Mouse (Mus musculus): ENCODE data around the gene Nlrp4a.
"Not testable (repeated sequence)": the region's sequence is repeated elsewhere in the genome, so short reads cannot be mapped to it uniquely, and the experiment has no call there.

The Nlrp4a gene

DNA sequence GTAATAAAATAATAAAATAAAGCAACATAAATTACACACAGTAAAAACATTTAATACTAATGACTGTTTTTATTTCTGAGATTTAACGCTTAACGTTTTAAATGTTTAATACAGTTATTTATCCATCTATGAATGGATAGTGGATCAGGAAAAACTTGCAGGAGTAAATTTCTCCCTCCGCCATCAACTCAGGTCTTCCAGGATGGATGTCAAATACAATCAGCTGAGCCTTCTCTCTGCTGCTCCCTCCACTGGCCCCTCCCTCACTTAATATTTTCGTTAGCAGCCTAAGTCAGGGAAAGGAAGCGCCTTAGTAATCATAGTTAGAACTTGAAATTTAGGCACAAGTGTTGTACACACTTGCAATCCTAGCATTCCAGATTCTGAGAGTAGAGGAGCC lies at the start of gene Nlrp4a:
Nlrp4a (plus strand) TSS at position 301 of the 400 bp plus-strand sequence.
- DNase-seq: no peak

DNA sequence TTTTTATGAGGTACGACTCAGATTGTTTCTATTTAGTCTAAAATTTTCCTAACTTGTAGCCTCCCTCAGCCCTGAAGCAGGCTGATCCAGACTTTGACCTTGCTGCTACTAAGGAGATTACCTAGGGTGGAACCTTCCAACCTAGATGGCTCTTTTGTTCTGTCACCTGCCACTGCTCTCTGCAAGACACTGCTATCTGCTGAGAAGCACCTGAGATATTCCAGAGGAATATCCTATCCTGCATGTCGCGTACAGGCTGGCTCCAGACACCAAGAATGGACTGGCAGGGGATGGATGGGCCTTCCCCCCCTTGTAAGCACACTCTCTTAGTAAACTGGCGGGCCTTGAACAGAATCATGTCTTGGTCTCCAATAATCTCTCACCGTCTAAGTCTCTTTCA lies 48.2 kb upstream of the Nlrp4a start:
- not testable (repeated sequence) for DNase-seq

DNA sequence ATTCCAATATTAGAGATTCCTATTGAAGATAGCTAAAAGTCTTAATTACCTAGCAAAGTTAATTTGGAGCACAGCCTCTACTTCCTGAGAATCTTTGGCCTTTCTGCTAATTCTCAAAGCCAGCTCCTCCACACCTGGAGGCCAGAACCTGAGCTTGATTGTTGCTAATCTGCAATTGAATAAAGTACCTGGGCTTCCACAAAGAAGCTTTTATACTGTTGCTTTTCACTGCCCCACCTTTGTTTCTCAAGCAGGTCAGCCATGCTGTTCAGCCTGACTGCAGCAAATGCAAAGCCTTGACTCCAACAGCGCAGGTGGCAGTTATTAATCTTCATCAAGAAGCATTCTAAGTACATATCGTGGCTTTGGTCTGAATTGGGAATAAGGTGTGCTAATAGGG lies 43.8 kb upstream of the Nlrp4a start:
- not testable (repeated sequence) for DNase-seq

DNA sequence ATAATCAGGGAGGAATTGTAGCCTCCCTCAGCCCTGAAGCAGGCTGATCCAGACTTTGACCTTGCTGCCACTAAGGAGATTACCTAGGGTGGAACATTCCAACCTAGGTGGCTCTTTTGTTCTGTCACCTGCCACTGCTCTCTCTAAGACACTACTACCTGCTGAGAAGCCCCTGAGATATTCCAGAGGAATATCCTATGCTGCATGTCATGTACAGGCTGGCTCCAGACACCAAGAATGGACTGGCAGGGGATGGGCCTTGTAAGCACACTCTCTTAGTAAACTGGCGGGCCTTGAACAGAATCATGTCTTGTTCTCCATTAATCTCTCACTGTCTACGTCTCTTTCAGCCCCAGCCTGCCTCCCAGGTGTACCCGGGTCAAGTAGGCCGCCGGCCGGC lies 43.1 kb upstream of the Nlrp4a start:
- not testable (repeated sequence) for DNase-seq

DNA sequence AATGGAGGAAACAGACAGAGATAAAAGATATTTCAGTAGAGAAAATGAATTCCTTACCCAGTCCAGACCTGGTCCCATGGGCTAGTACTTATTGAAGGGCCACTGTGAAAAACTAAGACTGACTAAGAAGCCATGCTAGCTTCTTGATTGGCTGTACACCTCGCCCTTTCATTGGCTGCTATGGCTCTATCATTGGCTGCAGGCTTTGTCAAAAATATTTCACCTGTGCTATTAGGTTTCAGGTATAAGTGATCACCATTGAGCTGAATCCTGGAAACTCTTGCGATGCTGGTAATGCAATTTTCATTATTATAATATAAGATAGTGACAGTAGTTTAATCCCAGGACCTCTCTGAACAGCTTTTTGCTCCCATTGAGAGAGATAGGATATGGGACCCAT lies 31.3 kb upstream of the Nlrp4a start, which contains the start of gene Nlrp9c:
Nlrp9c (minus strand) TSS at position 101 of the 400 bp plus-strand sequence.
- not testable (repeated sequence) for DNase-seq

DNA sequence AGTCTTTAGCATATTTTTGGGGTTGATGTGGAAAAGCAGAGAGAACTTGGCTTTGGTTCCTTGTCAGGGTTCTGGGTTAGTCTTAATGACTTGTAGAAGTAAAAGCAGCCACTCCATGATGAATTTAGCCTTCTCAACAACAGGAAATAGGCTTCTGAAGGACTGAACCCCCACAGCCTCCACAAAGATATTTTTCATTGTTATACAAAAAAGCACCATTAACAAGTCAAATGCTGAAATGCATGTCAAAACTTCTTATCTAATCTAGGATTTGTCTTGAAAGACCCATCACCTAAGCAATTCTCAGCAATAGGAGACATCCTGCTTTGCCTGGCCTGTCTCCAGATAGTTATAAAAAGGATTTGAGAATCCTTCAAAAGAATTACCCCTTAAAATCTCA lies 41.8 kb downstream of the Nlrp4a start:
- DNase-seq: no peak

- not testable (repeated sequence) for DNase-seq
Measured at GRCm38 (mm10) chr7:26489514-26489913, 54.6 kb downstream of the Nlrp4a start.
